Mouse (Mus musculus): ENCODE measurements around the gene Dusp11. TPM values are rescaled to one million over a fixed set of nuclear protein-coding genes. Genes with fewer than 3 reads are reported as not detected.
"Not testable (repeated sequence)": the region's sequence is repeated elsewhere in the genome, so short reads cannot be mapped to it uniquely, and the experiment has no call there.

The Dusp11 gene
- polyA plus RNA-seq, 1 experiment from 2014 or later = 47.8 TPM

- 78% methylated on average over 3 of the region's 3 CpGs for WGBS
- ATAC-seq (ENCODE audit: low FRiP score) = no peak
- H3K27me3 ChIP-seq (replicated peaks) = no peaks in the 10 kb centered on the region
- no peak overlapping the region for H3K9ac ChIP-seq (replicated peaks)
- H3K4me1 ChIP-seq = no peaks in the 10 kb centered on the region
- H3K4me2 ChIP-seq = no peak overlapping the region
- H3K27ac ChIP-seq (replicated peaks) = no peak overlapping the region
- no peak overlapping the region for H3K4me3 ChIP-seq (replicated peaks)
- no peaks in the 10 kb centered on the region for H3K9me3 ChIP-seq (replicated peaks)
- H3K36me3 ChIP-seq = no peaks in the 10 kb centered on the region
Measured at GRCm38 (mm10) chr6:85908341-85908740, 53.1 kb downstream of the Dusp11 start.

GRCm38 (mm10) chr6:85906911-85907351 is 54.5 kb downstream of the Dusp11 start:
- WGBS = 63% methylated on average over 2 of the region's 2 CpGs
- ATAC-seq (ENCODE audit: low FRiP score) = peak; percentile 46; the same call in 1 of the 2 replicates
- not testable (repeated sequence) for H3K4me2 ChIP-seq; H3K36me3 ChIP-seq; H3K27me3 ChIP-seq (replicated peaks); H3K9ac ChIP-seq (replicated peaks); H3K9me3 ChIP-seq (replicated peaks); H3K4me3 ChIP-seq (replicated peaks); H3K4me1 ChIP-seq
- H3K27ac ChIP-seq (replicated peaks) = 0 out of 2 replicates have a peak overlapping the region, but pooled peaks have one; percentile 9

GRCm38 (mm10) chr6:85904642-85905061 is 56.8 kb downstream of the Dusp11 start, which contains the start of gene Nat8f4:
Gene Nat8f4 (minus strand): TSS chr6:85904884.
- H3K9ac ChIP-seq (replicated peaks); H3K27ac ChIP-seq (replicated peaks); H3K27me3 ChIP-seq (replicated peaks); H3K4me1 ChIP-seq; H3K36me3 ChIP-seq; H3K9me3 ChIP-seq (replicated peaks): not testable (repeated sequence)
- 16% methylated on average over 20 of the region's 20 CpGs for WGBS
- ATAC-seq (ENCODE audit: low FRiP score) = peak; percentile 69; the same call in 1 of the 2 replicates
- peak within 1 kb of the TSS; percentile 35 for H3K4me3 ChIP-seq (replicated peaks)
- H3K4me2 ChIP-seq = peak within 1 kb of the TSS; percentile 49

GRCm38 (mm10) chr6:85902303-85902702 is 59.2 kb downstream of the Dusp11 start:
- Histone ChIP-seq H3K27me3 (replicated peaks) (no peaks in the 10 kb centered on the region), H3K9ac (replicated peaks) (no peak overlapping the region), H3K4me1 (no peaks in the 10 kb centered on the region), H3K9me3 (replicated peaks) (no peaks in the 10 kb centered on the region), H3K4me2 (no peak overlapping the region), H3K4me3 (replicated peaks) (no peak overlapping the region), H3K27ac (replicated peaks) (no peak overlapping the region), H3K36me3 (no peaks in the 10 kb centered on the region)
- ATAC-seq (ENCODE audit: low FRiP score) = no peak
- WGBS = 95% methylated on average over 2 of the region's 2 CpGs

GRCm38 (mm10) chr6:85898596-85899475 is 62.6 kb downstream of the Dusp11 start:
- H3K4me3 ChIP-seq (replicated peaks); H3K9ac ChIP-seq (replicated peaks); ATAC-seq (ENCODE audit: low FRiP score); H3K27ac ChIP-seq (replicated peaks); H3K4me1 ChIP-seq; H3K4me2 ChIP-seq; H3K9me3 ChIP-seq (replicated peaks); H3K27me3 ChIP-seq (replicated peaks); H3K36me3 ChIP-seq: not testable (repeated sequence)
- 78% methylated on average over 7 of the region's 8 CpGs for WGBS

DNA sequence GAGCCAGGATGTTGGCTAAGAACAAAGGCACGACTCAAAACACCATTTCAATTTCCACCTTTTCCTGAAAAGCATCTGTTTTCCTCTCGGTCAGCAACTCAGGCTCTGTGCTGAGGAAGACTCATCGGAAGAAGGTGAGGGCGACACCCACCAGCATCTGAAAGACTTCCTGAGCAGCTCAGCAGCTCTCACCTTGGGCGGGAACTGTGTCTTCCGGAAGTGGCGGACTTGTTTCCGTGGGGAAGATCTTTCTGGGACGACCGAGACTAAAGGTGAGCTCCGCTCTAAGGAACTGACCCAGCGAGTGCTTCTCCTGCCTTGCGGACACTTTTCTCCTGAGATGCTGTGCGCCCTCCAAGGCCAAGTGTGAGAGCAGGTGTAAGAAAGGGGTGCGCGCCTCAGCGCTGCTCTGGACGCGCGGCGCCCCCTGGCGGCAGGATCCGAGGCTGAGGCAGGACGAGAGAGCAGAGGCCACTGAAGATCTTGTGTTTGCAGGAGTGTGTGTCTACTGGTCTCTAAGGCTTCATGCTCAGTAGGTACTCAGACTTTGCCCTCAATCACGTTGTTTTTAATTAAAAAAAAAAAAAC is 66.3 kb downstream of the Dusp11 start:
- H3K4me1 ChIP-seq; H3K9ac ChIP-seq (replicated peaks); H3K4me2 ChIP-seq; H3K36me3 ChIP-seq; H3K9me3 ChIP-seq (replicated peaks); H3K27ac ChIP-seq (replicated peaks); H3K4me3 ChIP-seq (replicated peaks); H3K27me3 ChIP-seq (replicated peaks); ATAC-seq (ENCODE audit: low FRiP score): not testable (repeated sequence)
- WGBS = 74% methylated on average over 25 of the region's 25 CpGs

Other genes with a start within 250 kb of the Dusp11 start
- gene Nat8f7, start 248.5 kb downstream of the Dusp11 start, polyA plus RNA-seq (2015; fragmentation: Nextera tagmentation; extraction: Ambion mirVana) = not detected in 2 replicates
- gene Nat8f3, start 195.9 kb downstream of the Dusp11 start, polyA plus RNA-seq (2015; fragmentation: Nextera tagmentation; extraction: Ambion mirVana) = 0.18 and 0.44 TPM in 2 replicates
- not detected in 2 replicates for gene Nat8f6, start 140.7 kb downstream of the Dusp11 start, polyA plus RNA-seq (2015; fragmentation: Nextera tagmentation; extraction: Ambion mirVana)
- gene Nat8f5, start 140.7 kb downstream of the Dusp11 start, polyA plus RNA-seq (2015; fragmentation: Nextera tagmentation; extraction: Ambion mirVana) = 0.20 TPM in 1 of 2 replicates, not detected in the other
- gene Nat8, start 129.6 kb downstream of the Dusp11 start, polyA plus RNA-seq (2015; fragmentation: Nextera tagmentation; extraction: Ambion mirVana) = 0.32 TPM in 1 of 2 replicates, not detected in the other
- gene Nat8f2, start 92.5 kb downstream of the Dusp11 start, polyA plus RNA-seq (2015; fragmentation: Nextera tagmentation; extraction: Ambion mirVana) = 0.05 TPM in 1 of 2 replicates, not detected in the other
- gene Nat8f4, start 56.8 kb downstream of the Dusp11 start, polyA plus RNA-seq (2015; fragmentation: Nextera tagmentation; extraction: Ambion mirVana) = 4.5 and 4.8 TPM in 2 replicates
- gene Tprkb, start 49.8 kb downstream of the Dusp11 start, polyA plus RNA-seq (2015; fragmentation: Nextera tagmentation; extraction: Ambion mirVana) = 50.5 and 52.4 TPM in 2 replicates
- 17.5 and 21.6 TPM in 2 replicates for gene Nat8f1, start 46.0 kb downstream of the Dusp11 start, polyA plus RNA-seq (2015; fragmentation: Nextera tagmentation; extraction: Ambion mirVana)
- not detected in 2 replicates for gene Figla, start 54.5 kb upstream of the Dusp11 start, polyA plus RNA-seq (2015; fragmentation: Nextera tagmentation; extraction: Ambion mirVana)
- 107 and 130 TPM in 2 replicates for gene Add2, start 67.0 kb upstream of the Dusp11 start, polyA plus RNA-seq (2015; fragmentation: Nextera tagmentation; extraction: Ambion mirVana)
- gene Tgfa, start 233.6 kb upstream of the Dusp11 start, polyA plus RNA-seq (2015; fragmentation: Nextera tagmentation; extraction: Ambion mirVana) = 16.7 and 18.6 TPM in 2 replicates